Mouse (Mus musculus) frontal cortex, adult 2 months (tissue): ENCODE measurements at regions not wholly inside any gene's neighbourhood (a gene's known extent, or its start where the extent isn't known, plus 50 kb on each side); places are given as distances from the start of the nearest gene placed in this dataset.

ENCODE experiments used
- DNase-seq, 2 experiments: peaks; one replicate each; pipeline ENCODE4 v3.0.0; 2022; ENCODE audit warnings: low spot score in 1 of 2; ENCODE audit errors: extremely low spot score in 1 of 2

DNA sequence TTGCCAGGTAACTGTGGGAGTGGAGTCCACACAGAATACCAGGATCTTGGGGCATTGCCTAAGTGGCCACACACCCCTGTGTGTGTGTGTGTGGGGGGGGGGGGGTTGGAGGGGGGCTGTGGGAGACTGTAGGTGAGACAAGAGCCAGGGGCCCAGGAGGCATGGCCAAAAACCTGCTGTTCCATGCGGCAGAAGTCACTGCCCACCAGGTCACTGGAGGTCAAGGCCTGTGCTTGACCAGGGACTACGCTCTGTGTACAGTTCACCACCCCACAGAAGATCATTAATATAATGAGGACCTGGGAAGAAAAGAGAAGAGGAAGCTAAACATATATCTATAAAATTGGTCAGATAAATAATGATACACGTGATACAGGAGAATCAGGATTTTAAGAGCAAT lies 889.5 kb downstream of the Ankrd7 start:
- no peak for DNase-seq

DNA sequence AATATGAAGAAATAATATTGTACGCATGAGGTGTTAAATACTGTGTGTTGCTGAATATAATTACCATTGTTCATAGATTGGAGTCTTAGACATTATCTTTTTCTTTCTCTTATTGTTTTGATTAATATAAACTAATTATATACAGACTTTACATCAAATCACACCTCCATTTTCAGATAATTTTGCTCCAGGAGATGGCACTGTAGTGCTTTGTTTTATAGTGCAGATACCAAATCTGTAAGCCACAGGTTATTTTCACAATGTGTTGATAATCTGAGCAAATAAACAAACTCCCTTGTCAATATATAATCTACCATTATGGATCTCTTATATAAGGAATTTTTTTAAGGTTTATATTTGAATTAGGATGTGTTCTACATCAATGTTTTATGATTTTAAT lies 899.3 kb downstream of the Ankrd7 start:
- DNase-seq: peak in 1 of 2 experiments; percentile 47
